Mouse (Mus musculus): Measurements from ENCODE around the gene Gk5.
"Not testable (repeated sequence)": the region's sequence is repeated elsewhere in the genome, so short reads cannot be mapped to it uniquely, and the experiment has no call there.

The Gk5 gene

GRCm38 (mm10) chr9:96118861-96119772 is at the start of gene Gk5:
TSS of gene Gk5 (plus strand) at chr9:96119362.
- peak; percentile 91 for DNase-seq

GRCm38 (mm10) chr9:96078752-96079315 is 40.3 kb upstream of the Gk5 start:
- no peak for DNase-seq

GRCm38 (mm10) chr9:96085293-96085692 is 33.9 kb upstream of the Gk5 start:
- no peak for DNase-seq

- DNase-seq = peak; percentile 49
Observed at GRCm38 (mm10) chr9:96087671-96088070, 31.5 kb upstream of the Gk5 start.

GRCm38 (mm10) chr9:96088456-96088855 is 30.7 kb upstream of the Gk5 start:
- DNase-seq = not testable (repeated sequence)

- not testable (repeated sequence) for DNase-seq
Observed at GRCm38 (mm10) chr9:96092637-96093036, 26.5 kb upstream of the Gk5 start.

- DNase-seq = peak; percentile 21
Observed at GRCm38 (mm10) chr9:96093221-96093620, 25.9 kb upstream of the Gk5 start.

- DNase-seq = peak; percentile 77
Observed at GRCm38 (mm10) chr9:96094341-96094740, 24.8 kb upstream of the Gk5 start.

- DNase-seq = no peak
Observed at GRCm38 (mm10) chr9:96095192-96095591, 24.0 kb upstream of the Gk5 start.

- no peak for DNase-seq
Observed at GRCm38 (mm10) chr9:96102846-96103245, 16.3 kb upstream of the Gk5 start.

GRCm38 (mm10) chr9:96112879-96113361 is 6.2 kb upstream of the Gk5 start:
- no peak for DNase-seq

- DNase-seq = peak; percentile 52
Observed at GRCm38 (mm10) chr9:96116801-96117200, 2.4 kb upstream of the Gk5 start.

- no peak for DNase-seq
Observed at GRCm38 (mm10) chr9:96118216-96118615, 946 bp upstream of the Gk5 start.

- peak; percentile 6 for DNase-seq
Observed at GRCm38 (mm10) chr9:96127972-96128371, 8.8 kb downstream of the Gk5 start.

- no peak for DNase-seq
Observed at GRCm38 (mm10) chr9:96132956-96133603, 13.9 kb downstream of the Gk5 start.

GRCm38 (mm10) chr9:96134470-96134869 is 15.3 kb downstream of the Gk5 start:
- DNase-seq = no peak

- no peak for DNase-seq
Observed at GRCm38 (mm10) chr9:96134916-96135315, 15.8 kb downstream of the Gk5 start.

GRCm38 (mm10) chr9:96135461-96135860 is 16.3 kb downstream of the Gk5 start:
- DNase-seq = no peak

- DNase-seq = no peak
Observed at GRCm38 (mm10) chr9:96138958-96139357, 19.8 kb downstream of the Gk5 start.

- no peak for DNase-seq
Observed at GRCm38 (mm10) chr9:96139876-96140275, 20.7 kb downstream of the Gk5 start.

- no peak for DNase-seq
Observed at GRCm38 (mm10) chr9:96140931-96141330, 21.8 kb downstream of the Gk5 start.

GRCm38 (mm10) chr9:96142499-96142898 is 23.3 kb downstream of the Gk5 start:
- DNase-seq = no peak

GRCm38 (mm10) chr9:96143633-96144032 is 24.5 kb downstream of the Gk5 start:
- no peak for DNase-seq

- DNase-seq = no peak
Observed at GRCm38 (mm10) chr9:96144883-96145282, 25.7 kb downstream of the Gk5 start.

Measured in kidney, adult 11 months (tissue).